In genomic region chr19:32755792-32756635, GRCm38 (mm10) we compare ENCODE assay signal across 8 mouse cellular contexts. TPM values are rescaled to one million over a fixed set of nuclear protein-coding genes. Genes with fewer than 3 reads are reported as not detected.
DNase-seq lines count a peak whose midpoint lies in the region; ATAC-seq lines count a peak whose summit lies in the region.

No protein-coding gene starts in this region.

- H3K9me3 ChIP-seq in embryonic facial prominence, embryonic 14.5 days (ENCODE audit: control insufficient read depth, low read length), result no peaks in the 10 kb centered on the region
- H3K9me3 ChIP-seq in limb, embryonic 15.5 days, result no peaks in the 10 kb centered on the region

- peak overlapping the region; percentile 93 for H3K4me2 ChIP-seq in embryonic facial prominence, embryonic 14.5 days (ENCODE audit: low read depth, low read length)
- H3K4me2 ChIP-seq in limb, embryonic 15.5 days, result peak overlapping the region; percentile 93

- peaks cover 12% of the 10 kb centered on the region; the same call in 1 of the 2 replicates for H3K4me1 ChIP-seq in embryonic facial prominence, embryonic 14.5 days (ENCODE audit: control insufficient read depth, insufficient read depth, low read length)
- H3K4me1 ChIP-seq in limb, embryonic 15.5 days, result peaks cover 8% of the 10 kb centered on the region

- peaks cover 10% of the 10 kb centered on the region for H3K27me3 ChIP-seq in embryonic facial prominence, embryonic 14.5 days (replicated peaks; ENCODE audit: control insufficient read depth, insufficient read depth, low read length)
- H3K27me3 ChIP-seq in limb, embryonic 15.5 days, result peaks cover 20% of the 10 kb centered on the region

- peak overlapping the region; percentile 86 for H3K27ac ChIP-seq in embryonic facial prominence, embryonic 14.5 days (replicated peaks; ENCODE audit: low read depth, low read length)
- peak overlapping the region; percentile 93 for H3K27ac ChIP-seq in limb, embryonic 15.5 days

- peak; percentile 75 for ATAC-seq in embryonic facial prominence, embryonic 14.5 days (ENCODE audit: low read depth)
- ATAC-seq in limb, embryonic 15.5 days (ENCODE audit: insufficient number of reproducible peaks, low FRiP score, low TSS enrichment, low read depth), result peak; percentile 85

- peak; percentile 98 for DNase-seq in 3T3-L1 (ENCODE audit: low read depth, low spot score)
- peak; percentile 82 to 90 for DNase-seq in adrenal gland, postnatal 4 days (ENCODE audit: low spot score in 2 of 2)
- peak; percentile 98 for DNase-seq in embryonic facial prominence, embryonic 14.5 days (ENCODE audit: low spot score)
- DNase-seq in heart, adult 8-10 months (ENCODE audit: low spot score), result peak; percentile 97
- peak; percentile 98 for DNase-seq in kidney, adult 9 months
- peak; percentile 78 to 92 for DNase-seq in monocyte, adult 2 months (ENCODE audit: low read depth in 1 of 2, low spot score in 2 of 2)
- DNase-seq in spleen, postnatal 36 days (ENCODE audit: low spot score in 2 of 2), result peak; percentile 95

- H3K9ac ChIP-seq in embryonic facial prominence, embryonic 14.5 days (ENCODE audit: low read depth, low read length), result peak overlapping the region; percentile 81
- H3K9ac ChIP-seq in limb, embryonic 15.5 days, result peak overlapping the region; percentile 66

- under 1% methylated on average over 34 of the region's 53 CpGs for WGBS in embryonic facial prominence, embryonic 14.5 days
- WGBS in limb, embryonic 15.5 days, result under 1% methylated on average over 53 of the region's 53 CpGs

- H3K36me3 ChIP-seq in embryonic facial prominence, embryonic 14.5 days (ENCODE audit: control insufficient read depth, insufficient read depth, low read length), result no peaks in the 10 kb centered on the region
- H3K36me3 ChIP-seq in limb, embryonic 15.5 days, result no peaks in the 10 kb centered on the region

- H3K4me3 ChIP-seq in embryonic facial prominence, embryonic 14.5 days (ENCODE audit: low read depth, low read length), result peak overlapping the region; percentile 98
- peak overlapping the region; percentile 95 for H3K4me3 ChIP-seq in limb, embryonic 15.5 days

RNA-seq across cellular contexts. Expression of gene Pten, which starts 1.3 kb away (rescaled TPM):
- 10 to 100 TPM; 65.8 to 67.6 TPM for total RNA-seq in adrenal gland, postnatal 4 days (2021)
- polyA plus RNA-seq in embryonic facial prominence, embryonic 14.5 days (2014; fragmentation: Nextera tagmentation; extraction: Ambion mirVana), result 12.6 and 15.5 TPM in 2 replicates
- total RNA-seq in heart, adult 8-10 months (2022), result 10 to 100 TPM; 54.6 to 66.1 (median 59.4) TPM
- polyA plus RNA-seq in limb, embryonic 15.5 days (2015; fragmentation: Nextera tagmentation; extraction: Ambion mirVana), result 7.1 and 9.5 TPM in 2 replicates

RNA-seq across cellular contexts. Expression of gene Atad1, which starts 16.4 kb away (rescaled TPM):
- total RNA-seq in adrenal gland, postnatal 4 days (2021), result 10 to 100 TPM; 70.7 to 72.4 TPM
- polyA plus RNA-seq in embryonic facial prominence, embryonic 14.5 days (2014; fragmentation: Nextera tagmentation; extraction: Ambion mirVana), result 64.1 and 66.5 TPM in 2 replicates
- total RNA-seq in heart, adult 8-10 months (2022), result 10 to 100 TPM; 82.6 to 92.2 (median 84.8) TPM
- 54.5 and 55.2 TPM in 2 replicates for polyA plus RNA-seq in limb, embryonic 15.5 days (2015; fragmentation: Nextera tagmentation; extraction: Ambion mirVana)

Comparison
In these comparisons a context has a peak if more than half of its experiments do, and no peak if none do; other contexts are left out.
1. Peak in every context shown above with its lines: DNase-seq, ATAC-seq, H3K4me3 ChIP-seq and H3K27ac ChIP-seq.